Mouse (Mus musculus): ENCODE results near the gene Trnp1.

GRCm38 (mm10) chr4:133480754-133481153 is 17.6 kb downstream of the Trnp1 start:
- TF ChIP-seq CTCF (IDR thresholded peaks at IDR 0.05): no peak
- TF ChIP-seq EP300 (IDR thresholded peaks at IDR 0.05): no peak

Measured in lung, postnatal 0 days (tissue).